Mouse (Mus musculus): ENCODE measurements around the gene Barhl2.

The Barhl2 gene

GRCm38 (mm10) chr5:106457986-106458476 is at the start of gene Barhl2:
Gene Barhl2 (minus strand): TSS chr5:106458166.
- DNase-seq = no peak

GRCm38 (mm10) chr5:106506061-106506460 is 48.1 kb upstream of the Barhl2 start:
- DNase-seq = no peak

- DNase-seq = peak; percentile 63
Observed at GRCm38 (mm10) chr5:106502684-106503545, 44.9 kb upstream of the Barhl2 start.

DNA sequence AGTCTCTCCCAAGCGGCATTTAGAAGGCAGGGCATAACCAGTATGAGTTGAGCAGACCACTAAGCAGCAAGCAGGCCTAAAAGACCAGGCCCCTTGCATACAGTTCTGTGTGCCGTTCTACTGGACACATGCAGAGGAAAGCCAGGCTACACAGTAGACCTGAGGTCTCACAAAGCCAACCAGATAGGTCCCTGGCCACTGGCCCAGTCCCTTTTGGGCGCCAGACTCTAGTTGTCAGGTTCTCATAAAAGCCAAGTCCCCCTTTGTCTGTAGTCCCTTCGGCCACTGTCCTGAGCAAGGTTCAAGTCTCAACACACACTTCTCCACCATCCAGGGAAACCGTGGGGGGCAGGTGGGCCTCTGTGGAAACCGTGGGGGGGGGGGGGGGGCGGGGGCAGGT is 44.3 kb upstream of the Barhl2 start:
- DNase-seq = peak; percentile 27

GRCm38 (mm10) chr5:106491771-106492170 is 33.8 kb upstream of the Barhl2 start:
- DNase-seq = no peak

- DNase-seq = peak; percentile 92
Observed at GRCm38 (mm10) chr5:106472105-106472500, 14.1 kb upstream of the Barhl2 start.

GRCm38 (mm10) chr5:106471235-106472104 is 13.5 kb upstream of the Barhl2 start:
- peak; percentile 91 for DNase-seq

GRCm38 (mm10) chr5:106465129-106465790 is 7.3 kb upstream of the Barhl2 start:
- DNase-seq = peak; percentile 43

- peak; percentile 34 for DNase-seq
Observed at GRCm38 (mm10) chr5:106464336-106465128, 6.6 kb upstream of the Barhl2 start.

DNA sequence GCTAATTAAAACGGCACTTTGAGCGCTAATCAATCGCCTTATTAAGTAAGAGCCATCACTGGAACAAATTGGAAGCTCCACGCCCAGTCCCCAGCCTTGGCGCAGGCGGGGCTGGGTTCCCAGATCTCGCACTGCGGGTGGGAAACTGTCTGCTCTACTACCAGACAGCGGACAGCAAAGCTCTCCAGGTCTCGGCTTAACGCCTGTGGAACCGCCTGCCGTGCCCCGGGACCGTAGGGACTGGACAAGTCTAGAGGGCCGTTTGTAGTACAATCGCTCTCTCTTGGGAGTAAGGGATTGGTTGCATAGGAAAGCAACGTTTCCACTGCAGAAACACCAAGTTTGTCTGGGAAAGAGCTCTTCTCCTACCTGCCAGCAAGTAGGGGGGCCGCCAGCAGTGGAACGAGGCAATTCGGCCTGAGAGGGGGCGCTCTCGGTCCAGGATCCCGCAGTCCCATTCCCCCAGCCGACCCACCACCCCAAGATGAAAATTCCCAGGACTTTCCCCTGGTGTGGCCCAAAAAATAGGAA is 5.8 kb upstream of the Barhl2 start:
- DNase-seq = peak; percentile 75

GRCm38 (mm10) chr5:106461913-106462312 is 3.9 kb upstream of the Barhl2 start:
- DNase-seq = peak; percentile 73

DNA sequence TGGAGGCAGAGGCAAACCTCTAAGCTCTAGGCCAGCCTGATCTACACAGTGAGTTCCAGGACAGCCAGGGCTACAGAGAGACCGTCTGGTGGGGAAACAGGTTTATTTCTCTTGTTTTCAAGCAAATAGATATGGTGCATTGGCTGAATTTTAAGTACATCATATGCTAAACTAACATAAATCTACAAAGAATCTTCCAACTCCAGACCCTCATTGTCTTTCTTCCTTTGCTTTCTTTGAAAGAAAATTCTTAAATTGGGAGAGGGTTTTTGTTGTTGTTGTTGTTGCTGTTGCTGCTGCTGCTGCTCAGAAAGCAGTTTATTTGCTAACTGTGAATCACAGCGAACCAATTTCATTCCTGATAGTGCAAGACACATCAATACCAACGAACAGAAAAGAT is 3.5 kb upstream of the Barhl2 start:
- DNase-seq = no peak

- peak; percentile 30 for DNase-seq
Observed at GRCm38 (mm10) chr5:106460535-106460934, 2.6 kb upstream of the Barhl2 start.

GRCm38 (mm10) chr5:106460001-106460511 is 2.1 kb upstream of the Barhl2 start:
- peak; percentile 54 for DNase-seq

DNA sequence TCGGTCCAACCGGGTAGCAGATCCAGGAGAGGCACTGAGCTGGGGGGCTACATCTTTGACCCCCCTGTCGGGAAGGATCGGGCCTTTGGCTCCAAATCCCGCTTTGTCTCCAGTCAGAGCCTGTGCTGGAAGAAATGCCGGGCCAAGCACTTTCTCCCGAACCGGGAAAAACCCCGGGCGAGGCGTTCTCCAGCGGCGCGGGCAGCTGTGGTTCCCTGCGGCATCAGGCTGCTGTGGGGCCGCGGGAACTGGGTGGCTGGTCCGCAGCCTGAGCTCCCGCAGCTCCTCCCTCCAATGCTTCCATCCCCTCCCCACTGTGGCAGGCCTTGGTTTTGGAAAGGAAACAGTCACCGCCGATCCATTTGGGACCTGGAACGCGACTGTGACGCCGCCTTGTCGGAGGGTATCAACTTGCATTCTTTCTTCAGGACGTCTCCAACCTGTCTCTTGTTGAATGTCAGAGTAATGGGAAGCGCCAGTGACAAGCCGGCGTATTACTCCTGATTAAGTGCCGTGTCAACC is 1.2 kb upstream of the Barhl2 start:
- DNase-seq = peak; percentile 59

GRCm38 (mm10) chr5:106458477-106459119 is 632 bp upstream of the Barhl2 start:
- DNase-seq = peak; percentile 84

GRCm38 (mm10) chr5:106457111-106457925 is 648 bp downstream of the Barhl2 start:
- DNase-seq = peak; percentile 59

GRCm38 (mm10) chr5:106455984-106456383 is 2.0 kb downstream of the Barhl2 start:
- no peak for DNase-seq

- DNase-seq = peak; percentile 33
Observed at GRCm38 (mm10) chr5:106455106-106455920, 2.7 kb downstream of the Barhl2 start.
